Mouse (Mus musculus): ENCODE data around the gene Arhgdia.
A peak's percentile ranks its signal among the peaks of the same experiment; 100 is the strongest.
"Not testable (repeated sequence)": the region's sequence is repeated elsewhere in the genome, so short reads cannot be mapped to it uniquely, and the experiment has no call there.

Gene Arhgdia

DNA sequence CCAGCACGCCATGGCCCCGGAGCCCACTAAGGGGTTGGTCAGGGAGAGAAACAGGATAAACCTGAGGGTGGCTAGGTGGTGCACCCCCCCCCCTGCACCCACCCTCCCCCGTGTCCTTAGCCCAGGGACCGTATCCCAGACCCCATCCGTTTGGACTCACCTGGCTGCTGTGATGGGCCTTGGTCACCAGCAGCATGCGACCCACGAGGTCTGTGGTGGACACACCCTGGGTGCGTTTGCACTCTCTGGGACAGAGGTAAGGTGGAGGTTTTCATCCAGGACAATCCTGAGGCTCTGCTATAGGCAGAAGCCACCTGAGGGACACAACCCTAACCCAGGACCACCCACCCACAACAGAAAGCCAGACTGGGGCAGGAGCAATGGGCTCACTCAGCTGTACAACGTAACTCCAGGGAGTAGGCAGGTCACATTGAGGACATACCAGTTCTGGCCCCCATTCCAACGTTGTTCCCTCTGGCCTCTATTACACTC is 32.1 kb upstream of the Arhgdia start:
- DNase-seq: peak in 1 of 2 experiments; percentile 46

DNA sequence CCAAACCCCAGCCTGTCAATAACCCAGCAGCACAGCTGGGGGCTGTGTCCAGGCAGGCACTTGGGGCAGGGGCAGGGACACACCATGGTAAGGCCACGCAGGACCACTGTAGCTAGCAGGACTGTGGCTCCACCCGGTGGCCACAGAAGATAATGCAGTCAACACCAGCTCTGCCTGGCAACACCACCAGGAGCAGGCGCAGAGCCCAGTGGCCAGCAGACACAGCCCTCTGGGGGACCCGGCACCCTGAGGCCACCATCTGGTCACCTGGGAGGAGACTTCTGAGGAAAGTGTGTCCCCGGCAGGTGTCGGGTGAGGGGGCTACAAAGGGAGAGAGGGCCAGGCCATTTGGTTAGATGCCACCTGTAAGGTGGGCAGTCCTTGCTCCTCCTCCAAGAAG is 31.3 kb upstream of the Arhgdia start:
- DNase-seq: peak; percentile 97

DNA sequence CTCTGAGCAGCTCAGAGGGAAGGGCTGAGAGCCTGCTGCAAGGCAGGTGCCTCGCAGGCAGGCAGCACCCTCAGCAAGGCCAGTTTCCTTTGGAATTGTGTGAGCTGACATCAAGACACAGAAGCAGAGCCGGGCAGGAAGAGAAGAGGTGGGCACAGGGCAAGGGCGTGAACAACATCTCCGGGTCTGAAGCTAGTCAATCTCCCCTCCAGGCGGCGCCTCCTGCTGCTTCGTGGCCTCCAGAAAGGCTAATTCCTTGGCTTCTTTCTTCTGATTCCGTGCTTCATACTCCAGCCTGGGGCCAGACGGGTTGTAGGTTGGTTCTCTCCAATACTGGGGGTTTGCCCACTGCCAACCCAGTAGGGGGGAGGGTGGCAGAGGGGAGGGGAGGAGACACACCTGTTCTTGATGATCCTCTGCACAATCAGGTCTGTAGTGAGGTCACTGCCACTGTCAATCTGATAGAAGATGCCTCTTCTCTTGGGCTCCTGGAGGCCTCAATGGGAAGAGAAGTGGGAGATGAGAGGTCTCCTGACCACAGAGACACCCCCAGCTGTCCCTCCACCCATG is 29.1 kb upstream of the Arhgdia start:
- peak in 1 of 2 experiments; percentile 29 for DNase-seq

DNA sequence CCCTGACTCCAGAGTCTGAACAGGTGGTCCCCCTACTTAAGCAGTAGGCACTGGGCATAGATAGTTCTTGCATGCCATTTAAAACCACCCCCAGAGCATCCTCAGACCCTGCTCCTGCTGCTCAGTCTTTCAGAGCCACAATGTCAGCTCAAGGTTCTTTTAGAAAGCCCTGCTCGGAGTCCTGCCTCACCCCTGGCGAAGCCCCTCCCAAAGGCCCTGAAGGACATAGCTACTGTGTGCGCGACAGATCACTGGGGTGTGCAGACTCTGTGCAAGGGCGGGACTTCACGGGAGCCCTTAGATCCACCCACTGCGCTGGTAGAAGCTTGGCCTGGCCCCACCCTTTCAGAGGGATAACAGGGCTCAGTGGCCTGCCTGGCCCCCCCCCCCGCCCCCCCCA is 27.8 kb upstream of the Arhgdia start:
- DNase-seq: peak in 1 of 2 experiments; percentile 35

DNA sequence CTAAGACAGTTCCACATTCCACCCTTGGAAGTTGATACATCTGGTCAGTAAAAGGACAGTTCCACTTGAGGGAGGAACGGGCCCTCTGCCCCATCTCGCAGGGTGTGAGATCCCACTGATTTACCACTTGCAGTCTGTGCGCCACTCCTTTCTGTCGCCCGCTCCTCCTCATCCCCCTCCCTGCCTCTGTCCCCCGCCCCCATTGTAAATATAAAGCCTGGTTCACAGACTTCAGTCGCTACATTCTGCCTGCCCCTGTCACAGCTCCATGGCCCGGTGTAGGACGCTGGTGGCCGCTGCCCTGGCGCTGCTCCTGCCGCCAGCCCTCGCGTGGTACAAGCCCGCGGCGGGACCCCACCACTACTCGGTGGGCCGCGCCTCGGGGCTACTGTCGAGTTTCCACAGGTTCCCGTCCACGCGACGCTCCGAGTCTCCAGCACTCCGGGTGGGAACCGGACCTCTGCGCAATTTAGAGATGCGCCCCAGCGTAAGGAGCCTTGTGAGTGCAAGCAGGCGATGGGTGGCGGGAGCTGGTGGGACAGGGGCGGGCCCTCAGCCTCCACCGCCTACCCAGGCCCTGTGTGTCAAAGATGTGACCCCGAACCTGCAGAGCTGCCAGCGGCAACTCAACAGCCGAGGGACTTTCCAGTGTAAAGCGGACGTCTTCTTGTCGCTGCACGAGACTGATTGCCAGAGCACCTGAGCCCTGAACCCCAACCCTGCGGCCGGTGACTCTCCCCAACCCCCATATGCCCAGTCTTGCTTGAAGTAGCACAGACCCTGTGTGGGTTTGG is 27.0 kb upstream of the Arhgdia start, which contains the start of gene Npb:
TSS of gene Npb (plus strand) at position 237 of the 794 bp plus-strand sequence.
- DNase-seq: peak in 1 of 2 experiments; percentile 29

DNA sequence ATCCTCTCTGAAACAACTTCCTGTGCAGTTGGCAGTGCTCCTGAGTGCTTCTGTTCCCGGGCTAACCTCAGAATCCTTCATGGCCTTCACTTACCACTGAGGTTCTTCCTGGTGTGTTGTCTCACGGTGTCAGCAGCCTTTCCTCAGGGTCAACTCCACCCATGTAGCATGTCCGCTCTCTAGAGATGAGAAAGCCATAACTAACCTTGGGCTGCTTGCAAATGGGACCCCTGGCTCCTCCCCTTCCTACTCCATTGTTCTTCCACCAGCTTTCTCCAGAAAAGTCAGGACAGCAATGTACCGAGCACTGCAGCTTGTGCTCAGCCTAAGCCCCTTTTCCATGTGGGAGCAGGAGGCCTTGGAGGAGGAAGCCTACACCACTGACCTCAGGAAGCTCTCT is 25.3 kb upstream of the Arhgdia start:
- DNase-seq: peak in 1 of 2 experiments; percentile 3

DNA sequence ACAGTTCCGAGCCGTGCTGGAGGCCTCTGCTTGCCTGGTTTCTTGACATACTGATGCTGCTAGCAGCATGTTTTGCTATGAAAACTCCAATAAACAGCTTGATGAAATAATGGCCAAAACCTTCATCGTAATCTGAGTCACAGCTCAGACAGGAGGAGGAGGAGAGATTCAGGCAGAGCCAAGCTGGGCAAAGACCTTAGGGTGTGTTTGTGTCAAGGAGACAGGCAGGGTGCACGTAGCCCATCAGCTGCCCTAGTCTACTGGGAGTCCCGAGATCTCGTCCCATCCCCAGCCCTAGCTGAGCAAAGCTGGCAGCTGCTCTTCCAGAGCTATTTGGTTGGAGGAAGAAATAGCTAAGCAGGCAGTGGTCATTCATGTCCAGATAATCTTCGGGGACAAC is 24.2 kb upstream of the Arhgdia start:
- DNase-seq: no peak

DNA sequence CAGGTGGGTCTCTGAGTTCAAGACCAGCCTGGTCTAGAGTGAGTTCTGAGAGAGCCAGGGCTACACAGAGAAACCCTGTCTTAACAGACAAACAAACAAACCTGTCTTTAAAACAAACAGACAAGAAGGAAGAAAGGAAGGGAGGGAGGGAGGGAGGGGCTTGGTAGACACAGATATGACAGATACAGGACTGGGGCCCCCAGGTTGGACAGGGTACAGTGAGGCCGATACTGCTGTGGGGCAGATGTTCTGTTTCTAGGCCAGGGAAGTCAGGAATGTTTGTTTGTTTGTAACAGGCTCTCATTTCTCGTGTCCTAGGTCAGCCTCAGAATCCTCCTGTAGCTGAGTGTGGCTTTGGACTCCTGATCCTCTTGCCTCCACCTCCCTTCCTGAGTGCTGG is 22.1 kb upstream of the Arhgdia start:
- no peak for DNase-seq

DNA sequence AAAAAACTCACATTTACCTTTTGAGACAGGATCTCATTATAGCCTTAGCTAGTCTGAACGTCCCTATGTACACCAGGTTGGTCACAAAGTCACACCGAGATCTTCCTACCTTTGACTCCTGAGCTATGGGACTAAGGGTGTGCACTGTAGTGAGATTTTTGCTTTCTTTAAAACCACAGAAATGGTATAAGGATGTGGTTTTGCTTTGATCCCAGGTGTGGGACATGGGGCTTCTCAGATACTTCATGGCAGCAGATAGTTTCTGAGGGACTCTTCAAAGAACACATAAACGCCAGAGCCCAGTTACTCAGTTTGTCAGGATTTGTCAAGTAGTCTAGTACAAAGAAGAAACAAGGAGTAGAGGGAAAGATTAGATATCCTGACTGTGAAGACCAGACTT is 19.3 kb upstream of the Arhgdia start:
- no peak for DNase-seq

DNA sequence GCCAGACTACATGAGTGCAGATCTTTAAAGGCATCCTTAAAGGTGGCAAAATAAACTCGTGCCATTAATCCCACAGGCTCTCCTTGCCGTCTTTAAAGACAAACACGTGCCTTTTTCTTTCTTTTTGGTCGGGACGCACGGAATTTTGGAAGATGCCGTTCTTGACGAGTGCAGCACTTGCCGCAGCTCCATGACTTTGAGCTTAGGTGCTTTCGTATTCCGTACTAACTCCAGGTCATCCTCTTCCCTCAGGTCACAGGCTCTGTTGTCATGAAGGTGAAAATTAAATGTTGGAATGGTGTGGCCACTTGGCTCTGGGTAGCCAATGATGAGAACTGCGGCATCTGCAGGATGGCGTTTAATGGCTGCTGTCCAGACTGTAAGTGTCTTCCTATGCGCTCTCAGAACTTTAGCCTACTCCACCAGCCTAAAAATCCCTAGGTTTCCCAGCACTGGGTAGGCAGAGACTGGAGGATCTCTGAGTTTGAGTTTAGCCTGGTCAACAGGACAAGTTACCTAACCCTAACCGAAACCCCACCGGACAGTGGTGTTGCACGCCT is 17.6 kb upstream of the Arhgdia start:
- DNase-seq: peak in 1 of 2 experiments; percentile 25

DNA sequence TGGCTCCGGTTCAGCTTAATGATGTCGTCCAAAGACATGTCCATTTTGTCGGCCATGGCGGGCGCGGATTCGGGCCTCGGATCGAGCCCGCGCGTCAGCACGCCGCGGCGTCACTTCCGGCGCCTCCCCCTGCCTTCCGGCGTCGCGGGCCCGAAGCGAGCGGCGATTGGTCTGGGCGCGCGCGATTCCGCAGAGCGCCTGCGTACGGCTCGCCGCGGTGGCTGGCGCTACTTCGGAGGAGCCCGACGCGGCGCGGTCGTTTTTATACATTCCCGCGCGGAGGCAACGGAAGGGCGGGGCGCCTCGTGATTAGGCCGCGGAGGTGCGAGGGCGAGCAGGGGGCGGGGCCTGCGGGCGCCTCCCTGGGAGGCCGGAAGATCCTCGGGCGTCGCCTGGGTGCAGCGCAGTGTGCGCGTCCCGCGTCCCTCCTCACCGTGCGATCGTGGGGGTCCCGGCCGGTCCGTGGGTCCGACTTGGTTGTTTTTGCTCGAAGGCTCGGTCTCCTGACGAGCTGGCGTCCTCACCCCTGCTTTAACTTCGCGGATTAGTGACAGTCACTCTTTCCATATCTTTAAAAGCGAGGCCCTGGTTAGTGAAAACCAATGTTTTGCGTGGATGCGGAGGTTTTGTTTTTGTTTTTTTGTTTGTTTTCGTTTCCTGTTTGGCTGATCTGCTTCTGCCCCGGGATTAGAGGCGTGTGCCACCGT is 17.0 kb upstream of the Arhgdia start, which contains the start of the genes Alyref and Anapc11:
TSS of gene Alyref (minus strand) at position 83 of the 707 bp plus-strand sequence.
TSS of gene Anapc11 (plus strand) at position 139 of the 707 bp plus-strand sequence.
- DNase-seq: peak; percentile 95 to 97

DNA sequence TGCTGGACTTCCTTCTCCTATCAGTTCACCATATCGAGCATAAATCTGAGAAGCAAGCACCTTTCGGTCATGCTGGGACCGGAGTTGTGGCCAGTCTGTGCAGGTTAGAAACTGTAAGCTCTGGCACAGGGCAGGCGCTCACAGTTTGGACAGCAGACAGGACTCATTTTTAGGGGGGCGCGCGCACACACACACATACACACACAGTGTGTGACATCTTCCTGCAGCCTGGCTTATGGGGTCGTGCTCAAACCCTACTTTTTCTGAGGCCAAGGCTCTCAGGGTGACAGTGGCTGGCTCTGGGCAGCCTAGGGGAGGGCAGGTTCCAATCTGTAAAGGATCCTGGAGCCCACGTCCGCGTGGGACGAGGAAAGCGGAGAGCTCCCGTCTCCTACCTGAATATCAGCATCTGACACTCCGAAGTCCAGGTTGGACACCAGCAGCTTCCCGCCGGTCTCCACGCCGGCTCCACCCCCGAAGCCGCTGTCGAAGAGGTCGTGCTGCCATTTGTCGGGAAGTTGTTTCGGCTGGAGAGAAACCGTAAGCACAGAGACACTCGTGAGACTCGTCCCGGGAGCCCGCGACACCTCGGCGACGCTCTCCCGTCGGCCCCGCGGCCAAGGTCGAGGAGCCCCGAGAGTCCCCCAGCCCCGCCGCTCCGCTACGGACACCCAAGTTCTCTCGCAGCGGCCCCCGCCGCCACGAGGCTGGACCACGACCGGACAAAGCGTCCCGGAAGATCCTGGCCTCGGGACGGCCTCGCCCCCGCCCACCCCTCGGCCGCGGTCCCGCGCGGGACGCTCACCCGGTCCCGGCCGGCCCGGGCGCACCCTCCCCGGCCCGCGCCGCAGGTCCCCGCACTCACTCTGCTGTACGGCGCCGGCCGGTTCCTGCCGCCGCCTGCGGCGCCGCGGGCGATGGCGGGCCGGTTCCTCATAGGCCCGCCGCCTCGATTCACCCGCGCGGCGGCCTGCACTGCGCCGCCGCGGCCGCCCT is 16.1 kb upstream of the Arhgdia start:
- no peak for DNase-seq

DNA sequence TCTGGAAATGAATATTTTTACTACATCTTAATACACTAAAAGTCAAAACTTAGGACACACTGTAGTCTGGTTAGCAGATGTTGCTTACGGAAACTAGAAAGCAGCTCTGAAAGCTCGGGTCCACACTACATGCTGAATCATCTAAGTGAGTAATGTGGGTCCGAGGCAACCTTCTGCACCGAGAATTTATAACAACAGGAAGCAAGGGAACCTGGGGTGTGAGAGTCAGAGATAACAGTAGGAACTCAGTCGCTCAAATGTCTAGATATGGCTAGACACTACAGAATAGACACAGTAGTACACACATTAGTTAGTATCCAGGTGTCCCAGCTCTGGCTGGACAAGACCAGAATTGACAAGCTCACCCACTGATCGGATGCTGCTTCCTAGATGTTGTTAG is 7.1 kb upstream of the Arhgdia start:
- no peak for DNase-seq

DNA sequence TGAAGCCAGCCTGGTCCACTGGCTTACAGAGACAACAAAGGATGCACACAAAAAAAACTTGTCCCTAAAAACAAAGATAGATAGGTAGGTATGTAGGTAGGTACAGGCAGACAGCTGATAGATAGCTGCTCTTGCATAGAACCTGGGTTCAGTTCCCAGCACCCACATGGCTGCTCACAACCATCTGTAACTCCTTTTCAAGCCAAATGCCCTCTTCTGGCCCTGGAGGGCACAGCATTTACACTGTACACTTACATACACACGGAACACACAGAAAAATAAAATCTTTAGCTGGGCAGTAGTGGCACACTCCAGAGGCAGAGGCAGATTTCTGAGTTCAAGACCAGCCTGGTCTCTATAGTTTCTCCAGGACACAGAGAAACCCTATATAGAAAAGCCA is 2.5 kb upstream of the Arhgdia start:
- DNase-seq: no peak

DNA sequence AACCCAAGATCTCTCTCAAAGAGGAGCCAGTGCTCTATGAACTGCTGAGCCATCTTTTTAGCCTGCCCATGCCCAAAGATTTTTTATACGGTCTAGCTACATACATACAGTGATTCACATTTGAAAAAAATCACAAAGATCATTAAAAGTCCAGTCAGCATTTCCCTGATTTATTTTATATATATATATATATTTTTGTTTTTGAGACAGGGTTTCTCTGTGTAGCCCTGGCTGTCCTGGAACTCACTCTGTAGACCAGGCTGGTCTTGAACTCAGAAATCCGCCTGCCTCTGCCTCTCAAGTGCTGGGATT is 1.5 kb upstream of the Arhgdia start:
- not testable (repeated sequence) for DNase-seq

DNA sequence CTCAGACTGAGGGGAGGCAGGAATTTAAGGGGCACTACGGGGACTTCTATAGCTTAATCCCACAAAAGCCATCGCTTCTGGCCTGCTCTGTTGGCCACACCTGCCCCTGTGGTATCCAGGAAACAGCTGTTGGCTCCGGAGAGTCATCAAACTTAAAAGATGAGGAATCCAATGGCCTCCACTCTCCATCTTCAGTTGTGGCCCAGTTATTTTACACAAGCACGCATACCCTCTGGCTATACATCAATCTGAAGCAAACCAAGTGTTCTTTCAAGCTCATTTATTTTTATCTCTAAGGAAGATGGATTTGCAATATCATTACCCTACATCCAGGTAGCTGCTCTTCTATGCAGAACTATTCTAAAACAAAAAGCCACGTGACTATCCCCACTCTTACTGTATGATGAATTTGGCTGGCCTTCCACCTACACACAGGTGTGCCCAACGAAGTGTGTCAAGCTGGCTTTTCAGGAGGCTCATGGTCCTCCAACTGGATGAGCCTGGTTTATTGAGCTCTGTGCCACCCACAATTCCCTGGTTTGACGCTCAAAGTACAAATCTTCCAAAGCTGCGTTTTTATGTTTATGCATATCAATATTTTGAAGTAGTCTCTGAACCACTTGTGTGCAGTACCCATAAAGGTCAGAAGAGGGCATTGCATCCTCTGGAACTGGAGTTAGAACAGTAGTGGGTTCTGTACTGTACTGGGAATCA is 1.0 kb upstream of the Arhgdia start:
- peak in 1 of 2 experiments; percentile 56 for DNase-seq

DNA sequence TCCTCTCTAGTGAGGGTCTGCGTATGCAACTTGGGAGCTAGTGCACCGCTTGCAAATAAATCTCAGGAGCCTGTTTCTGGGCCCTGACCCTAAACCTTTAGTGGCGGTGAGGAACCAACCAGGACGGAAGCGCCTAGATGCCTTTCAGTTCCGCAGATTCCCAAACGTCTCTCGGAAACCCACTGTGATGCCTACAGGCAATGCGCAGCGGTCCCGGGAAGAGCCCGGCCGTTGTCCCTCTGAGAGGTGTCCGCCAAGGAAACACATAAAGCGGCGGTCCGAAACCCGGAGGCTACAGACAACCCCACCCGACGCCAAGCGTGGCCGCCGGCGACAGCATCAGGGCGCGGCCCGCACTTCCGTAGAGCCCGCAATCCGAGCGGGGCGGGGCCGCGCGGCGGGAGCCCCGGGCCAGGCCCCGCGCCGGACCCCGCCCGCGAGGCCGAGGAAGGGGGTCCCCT is 523 bp downstream of the Arhgdia start:
- peak; percentile 62 to 66 for DNase-seq

DNA sequence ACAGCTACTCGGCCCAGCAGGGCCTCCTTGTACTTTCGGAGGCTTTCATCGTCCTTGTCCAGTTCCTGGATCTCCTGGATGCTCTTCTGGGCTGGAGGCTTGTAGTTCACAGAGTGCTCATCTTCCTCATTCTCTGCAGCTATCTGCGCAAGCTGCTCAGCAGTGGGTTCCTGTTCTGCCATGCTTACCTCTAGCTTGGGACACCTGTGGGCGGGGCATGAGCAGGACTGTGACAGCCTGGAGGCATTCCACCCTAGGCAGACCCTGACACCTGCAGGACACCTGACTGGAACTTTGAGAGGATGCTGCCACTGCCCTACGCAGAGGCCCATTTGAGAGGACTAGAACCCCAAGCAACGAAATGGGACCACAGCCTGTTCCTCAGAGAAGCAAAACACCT is 1.2 kb downstream of the Arhgdia start:
- peak in 1 of 2 experiments; percentile 52 for DNase-seq

DNA sequence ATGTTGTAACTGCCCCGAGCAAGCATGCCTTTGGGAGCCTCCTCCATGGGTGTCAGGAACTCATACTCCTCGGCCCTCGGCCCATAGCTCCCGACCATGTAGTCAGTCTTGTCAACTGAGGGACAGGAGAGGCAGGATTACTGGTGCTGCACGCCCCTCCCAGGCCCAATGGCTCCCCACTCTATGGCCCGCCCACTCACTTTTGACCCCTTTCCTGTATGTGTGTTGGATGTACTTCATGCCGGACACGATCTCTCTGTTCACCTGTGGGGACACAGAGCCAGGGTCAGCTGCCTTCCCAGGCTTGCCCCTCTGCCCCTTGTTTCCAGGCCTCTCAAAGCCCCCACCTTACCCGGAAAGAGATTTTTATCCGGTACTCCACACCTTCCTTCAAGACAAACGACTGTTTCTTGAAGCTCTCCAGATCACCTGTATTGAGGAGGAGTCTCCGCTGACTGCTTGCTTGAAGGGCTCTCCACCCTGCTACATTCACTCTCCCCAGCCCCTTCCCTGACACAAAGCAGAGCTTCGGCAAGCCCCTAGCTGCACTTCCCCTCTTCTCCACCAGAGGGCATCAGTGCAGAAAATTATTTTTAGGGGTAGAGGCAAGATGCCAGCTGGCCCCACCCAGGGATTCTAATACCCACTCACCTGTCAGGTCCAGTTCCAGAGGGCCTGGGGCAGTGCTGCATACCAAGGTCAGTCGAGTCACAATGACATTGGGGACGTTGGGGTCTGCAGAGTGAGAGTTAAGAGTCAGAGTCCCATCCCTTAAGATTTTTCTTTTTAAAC is 1.9 kb downstream of the Arhgdia start:
- peak; percentile 83 to 87 for DNase-seq

DNA sequence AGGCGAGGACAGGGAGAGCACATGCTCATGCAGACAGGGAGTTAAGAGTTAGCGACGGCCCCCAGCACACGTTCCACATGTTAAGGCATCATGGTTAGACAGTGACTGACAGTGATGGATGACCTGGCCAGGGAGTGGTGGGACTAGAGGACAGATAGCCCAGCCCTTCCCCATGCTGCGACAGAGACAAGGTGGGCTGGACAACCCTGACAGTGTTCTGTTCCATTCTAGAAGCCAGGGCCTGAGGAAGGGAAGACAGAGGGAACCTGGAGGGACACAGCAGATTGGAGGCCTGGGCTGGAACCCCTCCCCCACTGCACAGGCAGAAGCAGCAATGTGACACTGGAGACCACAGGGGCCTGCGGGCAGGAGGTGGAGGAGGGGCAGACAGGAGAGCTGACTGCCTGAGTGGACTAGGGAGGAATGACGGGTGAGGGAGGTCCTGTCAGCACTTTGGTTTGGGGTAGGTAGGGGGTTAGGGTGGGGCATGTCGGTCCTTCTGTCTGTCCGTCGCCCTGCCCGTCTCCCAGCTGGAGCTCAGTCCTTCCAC is 2.7 kb downstream of the Arhgdia start:
- DNase-seq: no peak
